Mouse (Mus musculus) intestine, embryonic 16.5 days (tissue): ENCODE results near the gene Ptpru. TPM values are rescaled to one million over a fixed set of nuclear protein-coding genes. Genes with fewer than 3 reads are reported as not detected.

Source experiments
- ATAC-seq: fragments of 200-750 bp; cut with Nextera tagmentation; 2 replicates; pipeline ENCODE4 v1.8.0; 2017; ENCODE audit warnings: moderate TSS enrichment, moderate library complexity
- H3K27ac ChIP-seq: fragments of 300-500 bp; sonication (generic); 2 replicates; pipeline ENCODE4 v1.5.1; 2014; ENCODE audit warnings: mild to moderate bottlenecking, low read length
- H3K27me3 ChIP-seq: fragments of 300-500 bp; sonication (generic); replicated peaks from 2 replicates; pipeline ENCODE4 v1.6.1; 2014; ENCODE audit warnings: low read length, control low read depth, mixed read lengths; ENCODE audit not compliant: control insufficient read depth, insufficient read depth
- H3K36me3 ChIP-seq: fragments of 300-500 bp; sonication (generic); 2 replicates; pipeline ENCODE4 v1.6.1; 2014; ENCODE audit warnings: low read length, control low read depth; ENCODE audit not compliant: control insufficient read depth, insufficient read depth
- H3K4me1 ChIP-seq: fragments of 300-500 bp; sonication (generic); 2 replicates; pipeline ENCODE4 v1.6.1; 2014; ENCODE audit warnings: low read length, control low read depth, mixed read lengths; ENCODE audit not compliant: control insufficient read depth, insufficient read depth
- H3K4me2 ChIP-seq: fragments of 300-500 bp; sonication (generic); 2 replicates; pipeline ENCODE4 v1.6.1; 2014; ENCODE audit warnings: low read depth, low read length, control low read depth
- H3K4me3 ChIP-seq: fragments of 300-500 bp; sonication (generic); 2 replicates; pipeline ENCODE4 v1.5.1; 2014; ENCODE audit warnings: mild to moderate bottlenecking, low read length
- H3K9ac ChIP-seq: fragments of 300-500 bp; sonication (generic); 2 replicates; pipeline ENCODE4 v1.6.1; 2014; ENCODE audit warnings: low read depth, low read length
- H3K9me3 ChIP-seq: fragments of 300-500 bp; sonication (generic); 2 replicates; pipeline ENCODE4 v1.6.1; 2016; ENCODE audit warnings: low read length, control low read depth; ENCODE audit not compliant: control insufficient read depth
- WGBS: fragments of 180-500 bp; shearing (Covaris S2); extraction: QIAGEN DNeasy Blood & Tissue Kit; methylation state at CpG from one replicate; pipeline ENCODE4 v1.1.7; 2014; 5-methylcytosine and 5-hydroxymethylcytosine counted together
- polyA plus RNA-seq: library from polyadenylated mRNA; unstranded; fragments of >200 nt; fragmentation: Nextera tagmentation; extraction: Ambion mirVana; gene quantifications from 2 replicates; pipeline ENCODE4 v1.2.1, GENCODE M21; 2015

Ptpru gene
- polyA plus RNA-seq, 1 experiment from 2014 or later = 4.7 TPM

DNA sequence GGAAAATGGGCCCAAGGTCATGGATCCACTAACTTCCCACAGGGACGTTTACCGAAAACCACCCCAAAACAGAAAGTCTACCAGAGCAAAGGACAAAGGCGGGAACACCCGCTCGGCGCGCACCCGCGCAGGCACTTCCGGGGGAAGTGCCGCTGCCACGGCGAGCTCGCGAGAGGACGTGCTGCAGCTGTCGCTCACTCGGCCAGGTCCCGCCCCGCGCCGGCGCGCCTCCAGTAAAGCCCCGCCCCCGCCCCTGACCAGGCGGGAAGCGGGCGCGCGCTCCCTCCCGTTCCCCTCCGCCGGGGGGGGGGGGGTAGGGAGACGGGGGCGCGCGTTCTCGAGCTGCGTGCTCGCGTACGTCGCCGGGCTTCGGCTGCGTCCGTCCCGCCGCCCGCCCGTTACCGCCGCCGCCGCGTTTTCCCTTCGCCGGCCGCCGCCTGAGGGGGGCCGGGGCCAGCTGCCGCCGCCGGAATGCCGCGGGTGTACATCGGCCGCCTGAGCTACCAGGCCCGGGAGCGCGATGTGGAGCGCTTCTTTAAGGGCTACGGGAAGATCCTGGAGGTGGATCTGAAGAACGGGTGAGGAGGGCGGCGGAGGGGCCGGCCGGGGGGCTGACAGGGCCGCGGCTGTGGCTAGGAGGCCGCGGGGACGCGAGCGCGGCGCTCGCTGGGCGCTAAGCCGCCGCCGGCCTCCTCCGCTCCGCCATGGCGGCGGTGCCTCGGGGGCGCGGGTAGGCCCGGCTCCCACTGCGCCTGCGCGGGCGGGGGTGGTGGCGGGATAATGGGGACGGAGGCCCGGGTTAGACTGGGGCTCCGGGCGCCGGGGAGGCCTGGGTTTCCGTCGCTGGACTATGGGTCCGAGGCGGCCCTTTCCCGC is 35.4 kb upstream of the Ptpru start, which contains the start of gene Srsf4:
Gene Srsf4 (plus strand): TSS at position 325 of the 876 bp plus-strand sequence.
- ATAC-seq = peak; percentile 95
- Histone ChIP-seq H3K4me3 (peak within 1 kb of the TSS; percentile 99), H3K9ac (peak within 1 kb of the TSS; percentile 100), H3K36me3 (no peaks in the 10 kb centered on the region), H3K27me3 (no peaks in the 10 kb centered on the region), H3K27ac (peak within 1 kb of the TSS; percentile 100), H3K9me3 (no peaks in the 10 kb centered on the region), H3K4me1 (peaks cover 27% of the 10 kb centered on the region), H3K4me2 (peak within 1 kb of the TSS; percentile 88)
- 1% methylated on average over 92 of the region's 116 CpGs for WGBS

DNA sequence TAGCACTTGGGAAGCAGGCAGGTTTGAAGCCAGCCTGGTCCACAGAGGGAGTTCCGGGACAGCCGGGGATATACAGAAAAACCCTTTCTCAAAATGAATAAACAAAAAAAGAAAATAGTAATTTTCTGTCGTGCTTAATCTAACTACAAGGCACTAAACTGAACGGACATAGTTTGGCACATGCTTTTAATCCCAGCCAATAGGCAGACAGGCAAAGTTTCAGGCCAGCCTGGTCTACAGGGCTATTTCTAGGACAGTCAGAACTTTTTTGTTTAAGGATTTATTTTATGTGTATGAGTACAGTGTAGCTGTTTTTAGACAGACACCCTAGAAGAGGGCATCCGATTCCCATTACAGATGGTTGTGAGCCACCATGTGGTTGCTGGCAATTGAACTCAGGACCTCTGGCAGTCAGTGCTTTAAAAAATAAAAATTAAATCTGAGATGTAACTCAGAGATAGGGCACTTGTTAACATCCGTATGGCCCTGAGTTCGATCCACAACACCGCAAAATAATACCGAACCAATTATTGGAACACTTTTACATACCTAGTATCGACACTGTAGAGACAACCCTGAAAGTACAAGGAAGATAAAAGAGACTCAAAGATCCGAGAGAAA is 34.7 kb upstream of the Ptpru start:
- Histone ChIP-seq H3K36me3 (no peaks in the 10 kb centered on the region), H3K4me3 (peak overlapping the region; percentile 99), H3K27ac (peak overlapping the region; percentile 75), H3K9me3 (no peaks in the 10 kb centered on the region), H3K4me2 (peak overlapping the region; percentile 47), H3K4me1 (peaks cover 23% of the 10 kb centered on the region), H3K9ac (peak overlapping the region; percentile 72), H3K27me3 (no peaks in the 10 kb centered on the region)
- 7% methylated on average over 11 of the region's 11 CpGs for WGBS
- peak; percentile 35 for ATAC-seq

DNA sequence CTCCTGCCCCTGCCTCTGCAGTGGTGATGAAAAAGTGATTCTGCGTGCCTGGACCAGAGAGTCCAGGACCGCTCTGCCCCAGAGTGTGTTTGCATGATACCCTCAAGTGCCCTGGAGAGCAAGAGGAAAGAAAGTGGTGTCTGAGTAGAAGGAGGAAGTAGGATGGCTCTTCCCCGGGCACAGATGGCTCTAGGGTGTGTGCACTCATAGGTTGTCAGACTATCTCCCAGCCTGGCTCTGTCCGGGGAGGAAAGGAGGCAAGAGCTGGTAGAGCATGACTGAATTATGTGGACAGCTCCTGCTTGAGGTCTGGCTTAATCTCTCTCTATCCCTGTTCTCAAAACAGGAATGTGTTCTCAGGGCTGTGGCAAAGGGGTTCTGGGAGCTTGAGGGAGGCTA is 23.3 kb upstream of the Ptpru start:
- Histone ChIP-seq H3K27me3 (no peaks in the 10 kb centered on the region), H3K27ac (no peak overlapping the region), H3K9ac (no peak overlapping the region), H3K4me3 (no peak overlapping the region), H3K4me1 (no peaks in the 10 kb centered on the region), H3K4me2 (no peak overlapping the region), H3K36me3 (no peaks in the 10 kb centered on the region), H3K9me3 (no peaks in the 10 kb centered on the region)
- ATAC-seq = no peak
- 77% methylated on average over 4 of the region's 4 CpGs for WGBS

DNA sequence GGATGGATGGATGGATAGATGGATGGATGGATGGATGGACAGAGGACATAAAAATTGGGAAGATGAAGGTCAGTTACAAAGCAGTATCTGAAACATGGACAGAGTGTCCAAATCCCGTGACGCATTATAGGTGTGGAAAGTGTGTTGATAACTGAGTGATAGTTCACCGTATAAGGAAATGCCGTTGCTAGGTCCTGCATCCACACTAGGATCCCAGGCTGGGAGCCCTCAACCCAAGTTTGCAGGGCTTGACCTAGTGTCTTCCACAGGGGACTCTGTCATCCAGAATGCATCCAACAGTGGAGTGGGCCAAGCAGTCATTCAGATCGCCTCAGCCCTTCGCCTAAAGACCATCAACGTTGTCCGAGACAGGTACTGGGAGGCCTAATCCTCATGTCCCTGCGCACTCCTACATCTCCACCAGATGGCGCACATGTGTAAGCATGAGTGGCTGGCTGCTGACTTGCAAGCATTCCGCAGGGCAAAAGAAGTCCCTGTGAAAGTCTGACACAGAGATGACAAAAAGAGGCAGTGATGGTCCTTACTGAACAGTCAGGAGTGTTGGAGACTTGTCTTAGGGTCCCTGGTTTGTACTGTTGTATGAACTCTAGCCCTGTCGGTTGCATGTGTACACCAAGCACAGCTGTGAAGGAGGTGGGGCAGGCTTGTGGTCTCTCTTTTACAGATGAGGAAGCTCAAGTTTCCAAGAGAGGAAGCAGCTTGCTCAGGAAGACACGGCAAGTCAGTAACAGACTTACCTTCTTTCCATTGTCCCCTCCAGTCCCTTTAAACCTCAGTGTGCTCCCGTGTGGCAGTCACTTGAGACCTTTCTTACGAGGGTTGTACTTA is 22.6 kb upstream of the Ptpru start:
- no peaks in the 10 kb centered on the region for H3K36me3 ChIP-seq
- ATAC-seq = peak; percentile 64; the same call in 1 of the 2 replicates
- H3K4me3 ChIP-seq = no peak overlapping the region
- WGBS = 48% methylated on average over 15 of the region's 15 CpGs
- H3K9ac ChIP-seq = no peak overlapping the region
- no peaks in the 10 kb centered on the region for H3K9me3 ChIP-seq
- no peaks in the 10 kb centered on the region for H3K27me3 ChIP-seq
- H3K4me2 ChIP-seq = no peak overlapping the region
- no peak overlapping the region for H3K27ac ChIP-seq
- H3K4me1 ChIP-seq = no peaks in the 10 kb centered on the region

DNA sequence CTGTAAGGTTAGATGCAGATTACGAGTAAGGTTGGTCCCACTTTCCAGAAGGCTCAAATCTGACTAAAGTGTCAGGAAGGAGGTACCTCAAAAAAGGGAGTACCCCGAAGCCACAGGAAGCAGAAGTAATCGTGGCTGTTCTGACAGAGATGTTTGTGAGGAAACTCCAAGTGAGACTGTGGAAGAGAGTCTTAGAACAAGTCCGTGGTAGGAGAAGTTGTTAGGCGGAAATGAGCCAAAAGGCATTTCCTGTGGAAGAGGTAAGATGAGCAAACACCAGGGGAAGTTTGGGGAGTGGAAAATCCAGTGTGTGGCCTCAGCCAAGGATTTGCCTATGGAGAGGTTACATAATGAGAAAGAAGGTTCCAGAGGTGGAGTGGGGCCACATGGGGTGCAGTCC is 16.9 kb upstream of the Ptpru start:
- Histone ChIP-seq H3K4me2 (no peak overlapping the region), H3K27ac (no peak overlapping the region), H3K4me3 (no peak overlapping the region), H3K36me3 (no peaks in the 10 kb centered on the region), H3K27me3 (no peaks in the 10 kb centered on the region), H3K4me1 (no peaks in the 10 kb centered on the region; the same call in 1 of the 2 replicates), H3K9me3 (no peaks in the 10 kb centered on the region), H3K9ac (no peak overlapping the region)
- ATAC-seq = no peak
- 79% methylated on average over 5 of the region's 5 CpGs for WGBS

DNA sequence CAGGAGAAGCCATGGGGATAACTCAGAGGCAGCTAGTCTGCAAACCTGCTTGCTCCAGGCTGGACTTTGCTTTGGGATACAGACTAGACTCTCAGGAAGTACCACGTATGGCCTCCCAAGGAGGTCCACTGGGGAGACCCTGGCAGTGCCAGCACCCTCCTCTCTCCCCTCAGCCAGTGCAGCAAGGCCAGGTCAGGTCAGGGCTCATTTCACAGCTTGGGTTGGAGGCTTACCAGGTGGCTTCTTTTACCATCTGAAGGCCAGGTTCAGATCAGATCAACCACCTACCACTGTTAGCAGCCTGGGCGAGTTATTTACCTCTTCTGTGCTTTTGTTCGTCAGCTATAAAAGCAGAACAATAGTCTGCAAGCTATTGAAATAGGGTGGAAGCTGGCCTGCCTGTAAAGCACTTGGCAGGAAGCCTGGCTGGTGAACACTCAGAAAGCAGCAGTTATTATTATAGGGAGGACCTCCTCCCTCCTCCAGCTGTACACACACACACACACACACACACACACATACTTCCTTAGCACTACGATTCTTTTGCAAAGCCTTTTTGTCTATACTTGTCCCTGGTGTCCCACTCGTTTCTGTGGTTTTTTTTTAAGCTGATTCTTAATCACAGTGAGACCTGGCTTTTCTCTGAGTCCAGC is 12.0 kb upstream of the Ptpru start:
- no peak overlapping the region for H3K4me2 ChIP-seq
- peaks cover 7% of the 10 kb centered on the region for H3K4me1 ChIP-seq
- H3K27ac ChIP-seq = peak overlapping the region; percentile 50
- H3K27me3 ChIP-seq = no peaks in the 10 kb centered on the region
- no peak; the same call in 1 of the 2 replicates for ATAC-seq
- no peaks in the 10 kb centered on the region for H3K9me3 ChIP-seq
- no peaks in the 10 kb centered on the region for H3K36me3 ChIP-seq
- H3K9ac ChIP-seq = peak overlapping the region; percentile 24; the same call in 1 of the 2 replicates
- H3K4me3 ChIP-seq = no peak overlapping the region
- WGBS = 38% methylated on average over 5 of the region's 5 CpGs

DNA sequence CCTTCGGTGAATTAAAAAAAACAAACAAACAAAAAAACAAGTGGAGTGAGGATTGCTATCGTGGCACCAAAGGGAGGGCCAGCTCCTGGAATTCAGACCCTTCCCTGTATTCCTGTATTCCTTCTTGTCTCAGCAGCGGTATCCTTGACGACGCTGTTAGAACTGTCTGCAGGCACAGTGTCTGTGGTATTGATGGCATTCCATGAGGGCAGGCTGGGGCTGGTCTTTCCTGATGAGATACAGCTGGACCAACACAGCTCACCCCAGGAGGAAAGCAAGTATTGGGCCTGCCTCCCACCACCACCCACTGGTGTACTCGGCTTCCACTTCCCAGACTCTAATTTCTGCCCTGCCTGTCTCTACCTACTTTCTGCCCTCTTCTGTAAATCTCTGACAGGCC is 10.0 kb upstream of the Ptpru start:
- no peak for ATAC-seq
- whole genome bisulfite sequencing = 70% methylated on average over 6 of the region's 6 CpGs

DNA sequence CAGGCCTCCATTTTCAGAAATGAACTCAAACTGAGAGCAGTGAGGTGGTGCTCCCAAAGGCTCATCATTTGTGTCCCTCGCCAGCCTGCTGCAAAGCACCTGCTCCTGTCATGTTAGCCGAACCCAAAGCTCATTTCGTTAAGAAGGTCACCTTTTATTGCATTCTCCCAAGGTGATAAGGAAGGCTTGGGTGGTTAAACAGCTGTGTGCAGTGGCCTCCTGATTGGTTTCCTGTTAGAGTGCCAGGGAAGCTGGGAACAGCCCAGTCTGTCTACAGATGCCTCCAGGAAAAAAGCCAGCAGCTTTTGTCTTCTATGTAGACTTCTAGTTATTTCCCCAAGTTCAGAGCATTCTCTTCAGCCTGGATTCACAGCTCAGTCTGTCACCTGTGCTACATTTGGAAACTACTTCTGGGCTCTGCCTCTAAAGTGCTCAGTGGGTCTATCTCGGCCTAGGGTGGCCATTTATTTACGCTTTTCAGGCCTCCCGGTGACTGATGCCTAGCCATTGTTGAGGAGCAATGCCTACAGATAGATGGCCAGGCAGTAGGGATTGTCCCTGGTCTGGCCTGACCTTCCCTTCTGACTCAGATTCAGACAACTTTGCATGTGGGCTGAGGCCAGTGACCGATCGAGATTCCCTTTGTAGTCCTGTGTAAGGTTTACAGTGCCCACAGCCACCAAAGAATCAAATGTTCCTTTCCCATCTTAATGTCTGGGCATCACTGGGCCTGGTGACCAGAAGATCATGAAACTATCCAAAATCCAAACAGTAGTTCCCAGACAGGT is 8.1 kb upstream of the Ptpru start:
- H3K9ac ChIP-seq = peak overlapping the region; percentile 42; the same call in 1 of the 2 replicates
- peaks cover 19% of the 10 kb centered on the region for H3K4me1 ChIP-seq
- WGBS = 73% methylated on average over 8 of the region's 8 CpGs
- no peaks in the 10 kb centered on the region for H3K9me3 ChIP-seq
- H3K27me3 ChIP-seq = no peaks in the 10 kb centered on the region
- no peak overlapping the region for H3K4me2 ChIP-seq
- no peak overlapping the region for H3K4me3 ChIP-seq
- no peak overlapping the region for H3K27ac ChIP-seq
- no peaks in the 10 kb centered on the region for H3K36me3 ChIP-seq
- peak; percentile 81 for ATAC-seq

More for the DNA sequence above, 10.0 kb upstream of the Ptpru start:
- Histone ChIP-seq H3K4me2 (no peak overlapping the region), H3K9ac (no peak overlapping the region), H3K4me1 (peaks cover 19% of the 10 kb centered on the region), H3K27ac (no peak overlapping the region), H3K4me3 (no peak overlapping the region), H3K36me3 (no peaks in the 10 kb centered on the region), H3K27me3 (no peaks in the 10 kb centered on the region), H3K9me3 (no peaks in the 10 kb centered on the region)
